Mouse (Mus musculus) ES-E14 (cell line): ENCODE results near the gene Plcb3. TPM values are rescaled to one million over a fixed set of nuclear protein-coding genes. Genes with fewer than 3 reads are reported as not detected.
A peak's percentile ranks its signal among the peaks of the same experiment; 100 is the strongest.
"Not testable (repeated sequence)": the region's sequence is repeated elsewhere in the genome, so short reads cannot be mapped to it uniquely, and the experiment has no call there.

Experiments used
- DNase-seq: peaks from one replicate; pipeline ENCODE4 v3.0.0-alpha.2; 2013; ENCODE audit warnings: low read depth, low spot score
- H3K27ac ChIP-seq: 2 replicates; pipeline ENCODE4 v1.5.1; 2012; ENCODE audit warnings: low read depth, mild to moderate bottlenecking, low read length, moderate library complexity, mixed read lengths; ENCODE audit not compliant: poor library complexity, insufficient read depth, severe bottlenecking
- H3K36me3 ChIP-seq: 2 replicates; pipeline ENCODE4 v1.6.1; 2012; ENCODE audit warnings: mild to moderate bottlenecking, low read length, moderate library complexity, mixed read lengths; ENCODE audit not compliant: control insufficient read depth, poor library complexity, insufficient read depth, severe bottlenecking
- H3K4me1 ChIP-seq, 2 experiments: fragments of 150-350 bp in 1 of 2; sonication (generic) in 1 of 2; 2 replicates each; pipeline ENCODE4 v1.6.1; 2012; ENCODE audit warnings: low read length in 2 of 2, mild to moderate bottlenecking in 1 of 2, mixed read lengths in 1 of 2; ENCODE audit not compliant: control insufficient read depth in 2 of 2, insufficient read depth in 2 of 2, poor library complexity in 1 of 2
- H3K4me3 ChIP-seq, 2 experiments: fragments of 150-350 bp in 1 of 2; sonication (generic) in 1 of 2; 2 replicates each; pipeline ENCODE4 v1.5.1; 2012; ENCODE audit warnings: low read length in 2 of 2, low read depth in 1 of 2, mild to moderate bottlenecking in 1 of 2, mixed read lengths in 1 of 2; ENCODE audit not compliant: insufficient read depth in 1 of 2, poor library complexity in 1 of 2, severe bottlenecking in 1 of 2
- H3K9ac ChIP-seq: 2 replicates; pipeline ENCODE4 v1.6.1; 2012; ENCODE audit warnings: low read depth, mild to moderate bottlenecking, low read length, mixed read lengths; ENCODE audit not compliant: poor library complexity, insufficient read depth, severe bottlenecking
- H3K9me3 ChIP-seq: fragments of 150-350 bp; sonication (generic); 2 replicates; pipeline ENCODE4 v1.6.1; 2012; ENCODE audit warnings: low read depth, mild to moderate bottlenecking, low read length; ENCODE audit not compliant: control insufficient read depth, insufficient read depth
- CHD2 ChIP-seq: IDR thresholded peaks from 2 replicates; pipeline ENCODE4 v1.6.1; 2014; ENCODE audit warnings: mild to moderate bottlenecking, low read depth, low read length, inconsistent platforms
- HCFC1 ChIP-seq: IDR thresholded peaks from 2 replicates; pipeline ENCODE4 v1.6.1; 2012; ENCODE audit warnings: low read length, inconsistent platforms, borderline replicate concordance; ENCODE audit not compliant: insufficient read depth
- MAFK ChIP-seq: IDR thresholded peaks from 2 replicates; pipeline ENCODE4 v1.6.1; 2014; ENCODE audit warnings: mild to moderate bottlenecking, low read depth, low read length, inconsistent platforms; ENCODE audit not compliant: insufficient read depth
- ZC3H11A ChIP-seq: IDR thresholded peaks from 2 replicates; pipeline ENCODE4 v1.6.1; 2012; ENCODE audit warnings: low read depth, mild to moderate bottlenecking, inconsistent platforms, low read length, borderline replicate concordance
- ZNF384 ChIP-seq: IDR thresholded peaks from 2 replicates; pipeline ENCODE4 v1.6.1; 2012; ENCODE audit warnings: low read depth, low read length, inconsistent platforms
- in situ Hi-C, 2 experiments: fragments of 600-800 bp; cut with MboI; formaldehyde crosslinking; loops; one replicate each; pipeline ENCODE4 v1.15.1; 2025; ENCODE audit warnings: low sequenced_read_pairs in 2 of 2, inconsistent platforms in 1 of 2; ENCODE audit not compliant: unreplicated experiment in 2 of 2
- total RNA-seq: library from RNA; depleted of rRNA; stranded (reverse); fragments of 300-350 nt; gene quantifications from 2 replicates; pipeline ENCODE4 v1.2.3, GENCODE M21; 2012

Gene Plcb3
- total RNA-seq, 1 experiment = 42.3 TPM

DNA sequence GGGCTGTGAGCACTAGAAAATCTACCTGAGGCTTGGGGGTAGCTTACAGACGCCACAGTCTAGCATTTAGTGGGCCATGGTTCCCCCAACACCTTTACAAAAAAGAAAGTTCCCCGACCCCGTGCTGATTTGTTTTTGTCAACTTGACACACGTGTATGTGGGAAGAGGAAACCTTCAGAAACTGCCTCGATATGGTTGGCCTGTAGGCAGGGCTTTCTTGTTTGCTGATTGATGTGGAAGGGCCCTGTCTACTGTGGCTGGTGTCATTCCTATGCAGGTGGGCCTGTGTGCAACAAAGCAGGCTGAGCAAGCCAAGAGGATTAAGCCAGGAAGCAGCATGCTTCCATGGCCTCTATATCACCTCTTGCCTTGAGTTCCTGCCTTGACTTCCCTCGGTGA, 63.2 kb downstream of the Plcb3 start:
- Histone ChIP-seq H3K36me3 (peaks cover 23% of the 10 kb centered on the region), H3K27ac (no peak overlapping the region), H3K9me3 (no peaks in the 10 kb centered on the region), H3K4me1 (peaks cover 0 to 4% of the 10 kb centered on the region in 2 experiments; a peak in 2 of 4 replicates), H3K4me3 (no peak overlapping the region), H3K9ac (no peak overlapping the region)
- in situ Hi-C loops = no loop called here
- no peak for TF ChIP-seq ZNF384
- TF ChIP-seq CHD2 = no peak
- TF ChIP-seq ZC3H11A = no peak
- TF ChIP-seq MAFK = no peak
- no peak for TF ChIP-seq HCFC1
- DNase-seq = no peak

DNA sequence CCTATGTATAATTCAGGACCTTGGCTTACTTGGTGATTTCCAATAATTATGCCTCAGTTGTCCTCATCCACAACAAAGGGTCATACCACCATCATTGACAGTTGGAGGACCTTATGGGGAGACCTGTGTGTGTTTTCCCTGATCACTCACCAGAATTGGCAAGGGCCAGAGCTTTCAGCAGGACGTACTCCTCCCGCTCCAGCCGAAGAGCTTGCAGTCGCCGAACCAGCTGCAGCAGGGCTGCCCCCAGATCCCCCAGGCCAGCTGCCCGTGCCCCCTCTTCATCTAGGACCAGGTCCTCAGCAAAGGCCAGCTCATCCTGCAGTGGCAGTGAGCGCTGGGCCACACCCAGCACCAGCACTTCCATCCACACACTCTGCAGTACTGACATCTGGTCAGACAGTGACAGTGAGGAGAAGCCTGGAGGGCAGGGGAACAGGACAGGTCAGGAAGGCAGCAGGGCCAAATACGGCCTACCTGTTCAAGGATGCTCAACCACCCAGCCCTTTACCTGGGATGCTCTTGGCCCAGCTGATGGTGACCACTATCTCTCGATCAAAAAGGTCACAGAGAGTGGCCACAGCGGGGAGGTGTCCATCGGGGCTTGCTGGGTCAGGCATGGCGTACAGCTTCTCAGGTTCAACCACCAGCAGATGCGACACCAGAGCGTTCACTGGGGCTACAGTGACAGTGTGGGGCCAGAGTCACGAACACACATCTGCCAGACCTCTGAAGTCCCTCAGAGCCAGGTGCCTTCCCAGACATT, 63.9 kb downstream of the Plcb3 start:
- no peaks in the 10 kb centered on the region for H3K9me3 ChIP-seq
- DNase-seq = no peak
- peaks cover 0 to 4% of the 10 kb centered on the region in 2 experiments; a peak in 2 of 4 replicates for H3K4me1 ChIP-seq
- H3K36me3 ChIP-seq = peaks cover 23% of the 10 kb centered on the region
- in situ Hi-C loops = no loop called here
- TF ChIP-seq ZNF384 = no peak
- TF ChIP-seq MAFK = no peak
- TF ChIP-seq HCFC1 = no peak
- no peak for TF ChIP-seq ZC3H11A
- TF ChIP-seq CHD2 = no peak
- no peak overlapping the region for H3K9ac ChIP-seq
- no peak overlapping the region for H3K27ac ChIP-seq
- no peak overlapping the region for H3K4me3 ChIP-seq

DNA sequence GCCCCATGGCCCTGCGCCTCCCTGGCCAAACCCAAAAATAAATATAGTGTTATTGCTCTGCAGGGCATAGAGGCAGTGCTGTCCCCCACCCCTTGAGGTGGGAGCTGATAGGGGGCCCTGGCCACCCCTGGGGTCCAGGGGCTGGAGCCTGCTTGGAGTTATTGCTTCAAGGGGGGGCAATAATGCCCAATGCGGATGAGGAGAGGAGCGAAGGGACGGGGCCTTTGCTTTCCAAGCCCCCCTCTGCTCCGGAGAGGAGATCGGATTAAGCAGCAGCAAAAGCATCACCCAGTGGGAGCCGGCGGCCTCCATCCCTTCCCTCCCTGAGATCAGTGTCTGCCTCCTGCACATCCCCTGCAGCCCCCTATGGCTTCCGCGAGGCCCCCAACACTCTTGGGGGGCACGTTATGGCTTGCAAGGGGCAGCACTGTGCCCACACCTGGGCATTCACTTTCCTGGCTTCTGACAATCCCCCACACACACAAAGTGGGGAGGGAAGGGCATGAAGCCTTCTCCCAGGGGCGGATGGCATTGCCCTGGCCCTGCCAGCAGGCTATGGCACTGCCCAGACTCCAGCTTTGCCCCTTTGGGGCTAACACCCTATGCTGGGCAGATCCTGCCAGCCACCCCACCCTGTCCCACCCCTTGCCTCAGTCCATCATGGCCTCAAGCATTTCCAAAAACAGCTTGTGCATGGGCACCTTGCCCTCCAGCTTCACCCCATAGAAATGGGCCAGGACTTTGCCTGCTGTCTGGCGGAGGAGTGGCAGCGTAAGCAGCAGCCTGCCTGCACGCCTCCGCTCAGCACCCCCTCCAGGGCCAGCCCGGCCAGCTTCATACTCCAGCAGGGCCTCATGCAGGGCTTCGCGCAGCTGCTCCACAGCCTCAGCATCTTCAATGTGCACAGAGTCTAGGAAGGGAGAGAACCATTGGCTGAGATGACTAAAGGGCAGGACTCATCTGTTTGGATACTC, 64.9 kb downstream of the Plcb3 start:
- peaks cover 0 to 4% of the 10 kb centered on the region in 2 experiments; a peak in 2 of 4 replicates for H3K4me1 ChIP-seq
- in situ Hi-C loops = no loop called here
- TF ChIP-seq ZC3H11A (no peak), HCFC1 (no peak), CHD2 (no peak), MAFK (no peak), ZNF384 (no peak)
- peaks cover 32% of the 10 kb centered on the region for H3K36me3 ChIP-seq
- DNase-seq = no peak
- no peak overlapping the region; the same call in 1 of the 2 replicates for H3K27ac ChIP-seq
- H3K4me3 ChIP-seq = peak overlapping the region; percentile 2 to 21; a peak in 1 of 4 replicates
- peak overlapping the region; percentile 40; the same call in 1 of the 2 replicates for H3K9ac ChIP-seq
- no peaks in the 10 kb centered on the region for H3K9me3 ChIP-seq

DNA sequence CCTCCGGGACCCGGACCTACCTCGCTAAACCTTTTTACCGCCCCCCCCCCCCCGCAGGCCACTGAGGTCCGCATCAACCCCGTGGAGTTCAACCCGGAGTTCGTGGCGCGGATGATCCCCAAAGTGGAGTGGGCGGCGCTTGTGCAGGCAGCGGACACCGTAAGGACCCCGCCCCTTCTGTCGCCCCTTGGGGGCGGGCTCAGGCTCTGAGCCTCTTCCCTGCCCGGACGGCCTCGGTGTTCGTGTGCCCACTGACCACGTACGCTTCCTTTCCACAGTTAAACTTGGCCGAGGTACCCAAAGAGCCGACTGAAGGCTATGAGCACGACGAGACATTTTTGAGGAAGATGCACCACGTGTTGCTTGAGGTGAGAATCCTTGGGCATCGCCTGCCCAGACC, 66.0 kb downstream of the Plcb3 start:
- in situ Hi-C loops, H3K4me1 ChIP-seq, H3K9me3 ChIP-seq, DNase-seq: not testable (repeated sequence)
- peak overlapping the region; percentile 76 to 93 for H3K4me3 ChIP-seq
- peaks cover 39% of the 10 kb centered on the region for H3K36me3 ChIP-seq
- H3K9ac ChIP-seq = peak overlapping the region; percentile 84
- H3K27ac ChIP-seq = peak overlapping the region; percentile 93
